Mouse (Mus musculus) brown adipose tissue, adult 24 weeks (tissue): ENCODE measurements around the gene Esrrb. TPM values are rescaled to one million over a fixed set of nuclear protein-coding genes. Genes with fewer than 3 reads are reported as not detected.

Experiments used
- H3K27ac ChIP-seq: fragments of 200-500 bp; replicated peaks from 2 replicates; pipeline ENCODE4 v1.5.1; 2012; ENCODE audit warnings: low read depth, mild to moderate bottlenecking, low read length
- H3K4me1 ChIP-seq: fragments of 200-500 bp; 2 replicates; pipeline ENCODE4 v1.6.1; 2012; ENCODE audit warnings: low read length, mixed read lengths; ENCODE audit not compliant: control insufficient read depth, insufficient read depth, insufficient read length
- H3K4me3 ChIP-seq: fragments of 200-500 bp; 2 replicates; pipeline ENCODE4 v1.5.1; 2012; ENCODE audit warnings: low read depth, mild to moderate bottlenecking, low read length, moderate library complexity; ENCODE audit not compliant: insufficient read depth
- polyA plus RNA-seq: library from polyadenylated mRNA; stranded (reverse); fragments of >200 nt; gene quantifications from 2 replicates; pipeline ENCODE4 v1.2.4, GENCODE M21; 2012; ENCODE audit not compliant: missing spikeins, insufficient read depth, insufficient read length

Gene Esrrb
- polyA plus RNA-seq, 1 experiment = 0.32 TPM

DNA sequence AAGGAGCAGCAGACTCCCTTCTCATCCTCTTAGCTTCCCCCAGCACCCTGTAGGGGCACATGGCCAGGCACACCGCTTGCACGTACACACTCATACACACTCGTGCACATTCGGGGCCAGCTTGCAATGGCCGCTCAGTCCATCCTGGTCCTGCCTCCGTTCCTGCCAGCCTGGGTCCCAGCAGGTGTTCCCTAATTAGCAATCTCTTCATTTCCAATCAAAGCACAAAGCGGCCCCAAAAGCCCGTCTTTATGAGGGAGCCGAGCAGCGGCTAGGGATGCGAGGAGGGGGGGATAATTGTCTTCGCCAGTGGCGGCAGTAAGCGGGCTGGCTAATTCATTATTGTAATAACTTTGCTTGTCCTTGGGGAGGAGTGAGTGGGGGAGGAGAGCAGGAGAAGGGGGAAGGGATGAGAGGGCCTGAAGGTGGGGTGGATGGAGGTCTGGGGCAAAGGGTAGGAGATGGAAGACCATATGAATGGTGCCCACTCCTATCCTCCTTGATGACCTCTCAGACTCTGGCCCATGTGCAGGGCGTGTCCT, 18.8 kb downstream of the Esrrb start:
- Histone ChIP-seq H3K4me3 (no peak overlapping the region), H3K4me1 (no peaks in the 10 kb centered on the region), H3K27ac (no peak overlapping the region)

DNA sequence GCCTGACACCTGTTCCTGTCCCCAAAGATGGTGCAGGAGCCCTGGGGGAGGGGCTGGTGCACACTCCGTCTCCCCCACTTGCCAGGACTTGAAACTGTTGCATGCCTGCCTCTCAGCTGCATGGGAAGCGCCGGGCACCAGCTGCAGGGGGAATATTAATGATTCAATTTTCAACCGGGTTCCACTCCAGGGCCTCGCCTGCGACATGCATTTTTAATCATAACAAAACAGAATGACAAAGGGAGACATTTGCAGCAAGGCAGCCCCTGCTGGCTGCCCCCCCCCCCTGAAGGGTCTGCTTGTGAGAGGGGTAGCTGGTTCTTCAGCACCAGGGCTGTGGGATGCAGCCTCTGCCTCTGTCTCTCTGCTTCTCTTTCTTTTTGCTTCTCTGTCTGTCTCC, 22.9 kb downstream of the Esrrb start:
- H3K27ac ChIP-seq = no peak overlapping the region
- H3K4me1 ChIP-seq = no peaks in the 10 kb centered on the region
- no peak overlapping the region for H3K4me3 ChIP-seq

DNA sequence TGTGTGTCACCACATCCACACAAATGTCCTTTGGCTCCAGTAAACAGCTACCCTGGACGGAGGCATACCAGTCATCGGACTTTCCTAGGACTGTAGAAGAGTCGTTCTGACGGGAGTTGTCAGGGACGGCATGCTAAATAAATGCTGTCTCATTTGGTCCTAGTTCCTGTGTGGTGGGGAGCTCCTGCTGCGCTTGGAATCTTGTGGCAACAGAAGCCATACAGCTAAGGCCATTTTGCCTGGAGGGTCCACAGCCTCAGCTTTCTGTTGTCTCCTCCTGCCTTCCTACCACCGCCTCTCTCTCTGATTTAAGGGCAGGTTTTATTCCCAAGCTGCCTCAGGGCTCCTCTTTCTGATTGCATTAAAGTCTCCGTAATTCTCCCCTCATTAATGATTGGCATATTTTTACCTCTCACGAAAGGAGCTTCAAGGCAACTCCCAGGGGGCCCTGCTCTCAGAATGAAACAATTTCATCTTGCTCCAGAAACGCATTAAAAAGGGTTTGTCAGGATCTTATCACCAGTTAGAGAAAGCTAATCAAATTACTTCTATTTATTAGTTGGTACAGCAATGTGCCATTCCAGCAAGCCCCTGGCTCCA, 26.9 kb downstream of the Esrrb start:
- Histone ChIP-seq H3K27ac (no peak overlapping the region), H3K4me1 (no peaks in the 10 kb centered on the region), H3K4me3 (no peak overlapping the region)

DNA sequence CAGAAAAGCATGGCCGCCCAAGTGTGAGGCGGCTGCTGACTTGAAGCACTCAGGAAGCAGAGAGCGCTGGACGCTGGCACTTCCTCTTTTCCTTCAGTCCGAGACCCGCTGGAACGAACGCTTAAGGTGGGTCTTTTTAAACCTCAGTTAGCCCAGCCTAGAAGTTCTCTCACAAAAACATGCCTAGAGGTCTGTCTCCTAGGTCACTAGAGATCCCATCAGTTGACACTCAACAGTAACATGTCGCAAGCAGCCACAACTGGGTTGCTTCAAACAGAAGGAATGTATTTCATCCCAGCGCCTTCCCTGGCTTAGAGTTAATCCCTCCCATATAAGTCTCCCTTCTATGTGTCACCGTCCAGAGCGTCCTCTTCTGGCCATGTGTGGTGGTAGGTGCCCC, 33.9 kb downstream of the Esrrb start:
- Histone ChIP-seq H3K27ac (no peak overlapping the region), H3K4me1 (no peaks in the 10 kb centered on the region), H3K4me3 (no peak overlapping the region)

DNA sequence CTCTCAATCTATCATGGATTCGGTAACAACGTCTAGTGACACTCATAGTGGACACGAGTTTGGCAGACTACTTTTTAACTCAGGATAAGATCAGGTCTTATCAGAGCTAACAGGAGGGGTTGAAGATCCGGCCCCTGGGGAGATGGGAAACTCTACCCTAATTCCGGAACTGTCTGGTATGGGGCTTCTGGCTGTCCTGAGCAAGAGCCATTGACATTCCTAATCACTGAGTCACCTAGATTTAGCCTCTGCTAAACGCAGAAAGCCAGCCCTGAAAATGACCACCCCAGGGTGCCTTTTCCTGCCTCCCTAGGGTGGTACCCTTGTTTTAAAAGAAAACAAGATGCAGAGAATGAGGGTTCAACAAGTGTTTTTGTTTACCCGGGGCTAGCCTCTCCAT, 34.4 kb downstream of the Esrrb start:
- Histone ChIP-seq H3K4me1 (no peaks in the 10 kb centered on the region), H3K4me3 (no peak overlapping the region), H3K27ac (no peak overlapping the region)

DNA sequence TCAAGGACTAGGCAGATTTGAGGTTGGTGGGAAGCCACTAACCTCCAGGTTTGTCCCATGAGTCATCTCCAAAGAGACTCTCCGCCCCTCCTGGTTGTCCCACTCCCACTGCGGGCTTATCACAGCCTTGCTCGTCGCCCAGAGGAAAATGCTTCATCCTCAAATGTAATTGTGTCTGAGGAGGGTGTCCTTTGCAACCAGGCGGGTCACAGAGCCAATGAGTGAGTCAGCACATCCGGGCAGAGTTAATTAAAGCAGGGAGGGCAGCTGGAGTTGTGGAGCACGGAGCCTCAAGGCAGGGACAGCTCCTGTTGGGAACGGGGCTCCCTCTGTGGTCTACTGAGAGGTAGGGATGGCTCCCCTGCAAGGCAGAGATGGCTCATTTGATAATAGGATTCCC, 37.8 kb downstream of the Esrrb start:
- Histone ChIP-seq H3K4me1 (peaks cover 4% of the 10 kb centered on the region; the same call in 1 of the 2 replicates), H3K4me3 (no peak overlapping the region), H3K27ac (no peak overlapping the region)

DNA sequence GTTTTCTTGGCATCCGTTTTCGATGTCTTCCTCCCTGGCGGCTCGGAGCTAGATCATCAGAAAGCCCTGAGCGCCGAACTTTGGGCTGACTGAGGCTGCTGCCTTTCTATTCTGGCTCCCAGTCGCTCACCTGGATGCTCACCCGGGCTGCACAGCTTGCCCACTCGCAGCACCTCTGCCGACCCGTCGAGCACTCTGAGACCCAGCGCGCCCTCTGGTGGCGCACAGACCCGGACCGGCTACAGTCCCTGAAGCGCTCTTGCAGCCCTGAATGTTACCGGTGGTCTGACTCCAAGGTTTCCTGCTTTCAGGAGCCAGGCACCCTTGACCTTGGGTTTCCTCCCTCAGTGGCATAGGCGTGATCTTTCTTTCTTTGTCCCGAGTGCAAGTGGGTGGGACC, 41.8 kb downstream of the Esrrb start:
- Histone ChIP-seq H3K4me1 (peaks cover 4% of the 10 kb centered on the region; the same call in 1 of the 2 replicates), H3K4me3 (peak overlapping the region; percentile 10; the same call in 1 of the 2 replicates), H3K27ac (no peak overlapping the region)

DNA sequence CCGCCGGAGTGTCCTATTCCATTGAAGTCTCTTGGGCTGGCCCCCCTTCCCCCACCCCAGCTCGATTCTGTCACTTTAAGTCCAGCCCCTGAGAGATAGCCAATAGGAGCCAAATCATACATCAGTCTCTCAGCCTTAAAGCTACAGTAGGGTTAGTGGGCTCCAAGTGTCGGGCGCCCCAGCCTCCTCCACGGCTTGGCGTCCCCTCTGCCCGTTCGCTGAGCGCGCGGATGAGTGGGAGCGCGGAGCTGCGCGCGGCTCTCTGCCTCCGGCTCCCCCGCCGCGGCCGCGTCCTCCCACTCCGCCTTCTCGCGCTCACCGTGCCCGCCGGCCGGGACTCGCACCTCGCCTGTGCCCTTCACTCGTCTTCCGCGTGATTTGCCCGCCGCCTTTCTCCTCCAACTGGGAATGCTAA, 60.6 kb downstream of the Esrrb start:
- Histone ChIP-seq H3K4me3 (peak overlapping the region; percentile 85), H3K4me1 (no peaks in the 10 kb centered on the region), H3K27ac (no peak overlapping the region)

DNA sequence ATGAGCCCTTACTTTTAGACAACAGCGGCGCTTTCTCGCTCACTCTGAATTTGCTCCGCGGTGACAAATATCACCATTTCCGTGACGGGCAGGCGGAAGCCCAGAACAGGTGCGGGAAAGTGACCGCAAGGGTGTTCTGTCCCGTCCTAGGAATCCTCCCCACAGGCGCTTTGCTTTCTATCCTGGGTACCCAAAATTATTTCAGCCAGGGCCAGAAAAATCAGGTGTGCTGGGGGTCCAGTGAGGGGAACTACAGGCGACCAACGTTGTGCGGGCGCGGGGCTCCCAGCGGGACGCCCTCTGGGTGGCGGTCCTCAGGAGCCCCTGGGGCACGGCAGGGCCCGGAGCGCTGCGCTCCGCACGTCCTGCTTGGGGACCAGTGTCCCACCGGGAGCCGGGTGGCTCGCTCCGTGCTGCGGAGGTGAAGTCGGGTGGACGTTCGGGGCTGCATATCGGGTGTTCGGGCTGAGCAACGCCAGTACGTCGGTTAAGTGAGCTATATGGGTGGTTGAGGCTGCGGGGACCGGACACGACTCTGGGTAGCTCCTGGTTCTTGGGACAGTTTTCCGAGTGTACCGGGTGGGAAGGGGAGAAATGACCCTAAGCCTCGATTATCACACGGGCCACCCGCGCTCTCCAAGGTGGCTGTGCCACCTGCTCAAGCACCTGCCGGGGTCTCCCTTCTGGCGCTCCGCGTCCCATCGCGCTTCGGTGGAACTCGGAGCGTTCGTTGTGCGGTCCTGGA, 61.4 kb downstream of the Esrrb start:
- H3K27ac ChIP-seq = no peak overlapping the region
- H3K4me3 ChIP-seq = peak overlapping the region; percentile 85
- no peaks in the 10 kb centered on the region for H3K4me1 ChIP-seq

DNA sequence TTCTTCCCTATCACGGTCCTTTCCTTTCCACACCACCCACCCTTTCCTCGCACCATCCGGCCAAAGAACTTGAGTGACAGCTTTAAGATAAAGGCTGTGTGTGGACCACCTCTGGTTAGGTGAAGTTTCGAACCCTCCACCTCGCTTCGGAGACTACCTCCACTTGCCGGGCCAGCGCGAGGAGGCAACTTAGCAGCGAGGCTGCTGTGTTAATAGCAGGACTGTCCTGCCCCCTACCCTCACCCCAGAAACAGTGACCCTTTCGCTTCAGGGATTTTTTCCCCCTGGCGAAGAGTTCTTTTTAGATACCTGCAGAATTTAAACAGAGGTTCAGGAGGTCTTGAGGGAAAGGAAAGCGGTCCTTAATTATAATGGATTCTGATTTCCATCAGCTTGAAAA, 62.2 kb downstream of the Esrrb start:
- no peak overlapping the region for H3K27ac ChIP-seq
- H3K4me1 ChIP-seq = no peaks in the 10 kb centered on the region
- H3K4me3 ChIP-seq = no peak overlapping the region

DNA sequence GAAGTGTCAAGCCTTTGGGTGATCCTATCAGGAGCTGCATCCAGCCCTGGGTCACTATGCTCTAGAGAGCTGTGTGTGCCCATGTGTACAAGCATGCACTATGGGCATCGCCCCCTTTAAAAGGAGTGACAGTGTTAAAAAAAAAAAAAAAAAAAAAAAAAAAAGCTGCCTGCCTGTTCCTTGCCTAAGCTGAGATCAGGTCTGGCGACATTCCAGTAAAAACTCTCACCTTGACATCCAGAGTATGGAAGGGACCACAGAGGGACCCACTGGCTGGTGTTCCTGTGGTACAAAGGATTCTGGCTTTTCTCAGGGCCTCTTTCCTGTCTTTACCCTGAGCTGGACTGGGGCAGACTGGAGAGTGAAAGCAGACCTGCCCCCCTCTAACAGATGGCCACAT, 66.7 kb downstream of the Esrrb start:
- no peaks in the 10 kb centered on the region for H3K4me1 ChIP-seq
- no peak overlapping the region for H3K4me3 ChIP-seq
- no peak overlapping the region for H3K27ac ChIP-seq

DNA sequence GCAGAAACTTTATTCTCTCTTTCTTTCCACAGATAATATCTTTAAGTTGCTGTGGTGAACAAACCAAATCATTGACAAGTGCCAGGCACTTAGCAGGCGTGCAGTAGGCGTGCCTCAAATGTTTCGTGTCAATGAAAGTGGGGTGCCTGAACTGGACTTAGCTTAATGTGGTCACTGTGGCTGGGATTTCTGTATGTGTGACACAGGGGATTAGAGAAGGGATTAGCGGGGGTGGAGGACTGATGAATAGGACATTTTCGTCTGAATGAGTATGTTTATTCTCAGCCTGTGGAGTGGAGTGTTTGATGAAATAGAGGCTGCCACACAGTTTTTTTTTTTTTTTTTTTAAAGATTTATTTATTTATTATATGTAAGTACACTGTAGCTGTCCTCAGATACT, 70.8 kb downstream of the Esrrb start:
- H3K4me3 ChIP-seq = no peak overlapping the region
- H3K27ac ChIP-seq = no peak overlapping the region

DNA sequence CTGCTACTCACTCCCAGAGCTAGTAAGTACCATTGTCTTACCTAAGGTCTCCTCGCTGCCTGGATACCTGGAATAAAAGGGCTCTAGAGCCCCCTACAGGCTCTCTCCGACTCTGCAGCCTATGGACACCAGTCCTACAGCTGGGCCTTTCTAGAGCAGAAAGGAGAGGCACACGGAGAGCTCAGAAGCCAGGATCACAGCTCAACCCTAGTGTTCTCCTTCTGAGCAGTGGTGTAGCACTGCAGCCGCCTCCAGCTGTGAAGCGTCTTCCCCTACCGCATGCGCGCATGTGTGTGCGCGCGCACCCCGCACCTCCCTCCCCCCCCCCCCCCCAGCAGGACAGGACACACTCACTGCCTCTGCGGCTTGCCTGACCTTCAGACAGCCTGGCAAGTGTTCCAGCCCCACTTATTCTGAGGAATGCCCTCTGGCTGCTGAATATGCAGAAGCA, 72.5 kb downstream of the Esrrb start:
- Histone ChIP-seq H3K27ac (no peak overlapping the region), H3K4me1 (no peaks in the 10 kb centered on the region), H3K4me3 (no peak overlapping the region)

More for the DNA sequence above, 70.8 kb downstream of the Esrrb start:
- no peaks in the 10 kb centered on the region for H3K4me1 ChIP-seq

DNA sequence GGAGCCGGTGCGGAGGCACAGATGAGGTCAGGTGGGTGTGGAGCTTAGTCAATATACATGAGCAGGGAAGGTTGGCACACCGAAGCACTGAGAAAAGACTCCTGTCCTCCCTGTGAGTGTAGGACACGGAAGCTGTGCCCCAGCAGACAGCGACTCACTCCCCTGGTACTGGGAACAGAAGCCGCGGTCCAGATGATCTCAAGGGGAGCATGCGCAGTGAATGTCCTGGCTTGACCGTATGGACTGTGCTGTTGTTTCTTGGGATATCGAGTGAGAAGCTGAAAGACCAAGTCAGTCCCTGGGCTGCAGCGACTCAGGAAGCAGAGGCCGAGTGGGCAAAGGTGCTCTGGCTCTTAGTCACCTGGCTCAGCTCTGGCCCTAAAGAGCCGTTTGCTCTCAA, 74.7 kb downstream of the Esrrb start:
- Histone ChIP-seq H3K27ac (no peak overlapping the region), H3K4me3 (no peak overlapping the region), H3K4me1 (no peaks in the 10 kb centered on the region)

DNA sequence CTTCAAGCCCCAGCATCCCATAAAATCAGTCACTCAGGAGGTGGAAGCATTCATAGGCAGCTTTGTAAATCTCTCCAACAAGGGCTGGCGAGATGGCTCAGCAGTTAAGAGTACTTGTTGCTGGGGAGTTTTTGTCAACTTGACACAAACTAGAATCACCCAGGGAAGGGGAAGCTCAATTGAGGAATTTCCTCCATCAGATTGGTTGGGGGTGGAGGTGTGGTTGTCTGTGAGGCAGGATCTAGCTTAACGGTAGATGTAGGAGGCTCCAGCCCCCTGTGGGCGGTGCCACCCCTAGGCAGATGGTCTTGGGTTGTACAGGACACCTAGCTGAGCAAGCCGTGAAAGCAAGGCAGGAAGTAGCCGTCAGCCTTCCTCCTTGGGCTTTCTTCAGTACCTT, 89.9 kb downstream of the Esrrb start:
- Histone ChIP-seq H3K27ac (no peak overlapping the region), H3K4me3 (no peak overlapping the region), H3K4me1 (no peaks in the 10 kb centered on the region)

DNA sequence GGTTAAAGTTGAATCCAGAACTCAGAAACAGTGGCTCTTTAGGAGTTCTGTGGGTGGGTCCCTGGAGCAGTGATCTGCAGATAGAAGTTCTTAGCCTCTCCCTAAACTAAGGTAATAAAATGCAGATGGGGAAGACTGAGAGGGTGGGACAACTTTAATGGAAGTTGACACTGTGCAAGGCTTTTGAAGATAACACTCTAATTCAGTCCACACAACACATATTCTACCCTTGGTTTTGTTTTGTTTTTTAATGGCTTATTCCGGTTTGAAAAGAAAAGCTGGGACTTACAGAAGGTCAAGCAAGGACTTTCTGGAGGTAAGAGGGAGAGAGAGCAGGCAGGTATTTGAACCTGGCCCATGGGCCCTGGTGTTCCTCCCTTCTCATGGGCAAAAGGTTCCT, 94.1 kb downstream of the Esrrb start:
- Histone ChIP-seq H3K27ac (no peak overlapping the region), H3K4me3 (no peak overlapping the region), H3K4me1 (no peaks in the 10 kb centered on the region)
